24 mouse cellular contexts compared by ENCODE assay signal in genomic region chr4:123314497-123314896, GRCm38 (mm10). TPM values are rescaled to one million over a fixed set of nuclear protein-coding genes. Genes with fewer than 3 reads are reported as not detected.
DNase-seq lines count a peak whose midpoint lies in the region; ATAC-seq and TF ChIP-seq lines count a peak whose summit lies in the region.
"Had no signal": no experiment of that assay in that cellular context is flagged by ENCODE, and none has a peak within 500 bp of the region (broad histone marks: within the 10 kb centered on the region; RNA-seq: fewer than 3 reads in every experiment).

No protein-coding gene starts in this region.

- no peak for ATAC-seq in liver, embryonic 12.5 days
- ATAC-seq: activated CD4-positive, CD25-positive, alpha-beta regulatory T cell, adult 4 months; CD4-positive, CD25-positive, alpha-beta regulatory T cell, adult 4 months; Patski had no signal

- H3K36me3 ChIP-seq in heart, embryonic 10.5 days = peaks cover 2% of the 10 kb centered on the region; the same call in 1 of the 2 replicates
- H3K36me3 ChIP-seq in liver, embryonic 12.5 days = no peaks in the 10 kb centered on the region
- H3K36me3 ChIP-seq in CH12.LX (replicated peaks in 1 of 2; ENCODE audit: control insufficient read depth in 1 of 2, insufficient read depth in 1 of 2, low read length in 1 of 2) = peaks cover 0 to 7% of the 10 kb centered on the region in 2 experiments

- no peaks in the 10 kb centered on the region; the same call in 1 of the 2 replicates for H3K9me3 ChIP-seq in heart, embryonic 10.5 days
- no peaks in the 10 kb centered on the region for H3K9me3 ChIP-seq in liver, embryonic 12.5 days (replicated peaks)
- H3K9me3 ChIP-seq in CH12.LX (replicated peaks; ENCODE audit: low read length) = peaks cover 4% of the 10 kb centered on the region
- H3K9me3 ChIP-seq: G1E had no signal

- no peak for TF ChIP-seq POLR2A in CH12.LX (IDR thresholded peaks at IDR 0.05; ENCODE audit: low read depth, low read length)

- peak overlapping the region; percentile 38; the same call in 1 of the 2 replicates for H3K27ac ChIP-seq in heart, embryonic 10.5 days
- H3K27ac ChIP-seq in liver, embryonic 12.5 days = 0 out of 2 replicates have a peak overlapping the region, but pooled peaks have one; percentile 30
- H3K27ac ChIP-seq in CH12.LX (ENCODE audit: insufficient read depth, low read depth) = peak overlapping the region; percentile 20; the same call in 1 of the 2 replicates

- intact Hi-C loops in heart, postnatal 25 days (cut with DNase I) = no loop called here

- TF ChIP-seq RAD21 in CH12.LX (IDR thresholded peaks at IDR 0.05; ENCODE audit: low read depth, low read length) = no peak

- WGBS in heart, embryonic 10.5 days = 79% methylated on average over 3 of the region's 3 CpGs
- 71% methylated on average over 3 of the region's 3 CpGs for WGBS in liver, embryonic 12.5 days (ENCODE audit: insufficient replicate concordance)

- H3K79me2 ChIP-seq in CH12.LX (replicated peaks; ENCODE audit: control insufficient read depth, extremely low read depth, insufficient read depth, poor library complexity, severe bottlenecking) = no peaks in the 10 kb centered on the region

- DNase-seq in heart, embryonic 10.5 days (ENCODE audit: low spot score) = no peak
- no peak for DNase-seq in heart, postnatal 25 days (ENCODE audit: low spot score)
- DNase-seq in liver = no peak
- peak; percentile 77 for DNase-seq in CH12.LX (ENCODE audit: extremely low read depth)
- DNase-seq in left cerebral cortex, adult 9 months (ENCODE audit: low spot score in 2 of 2) = no peak
- DNase-seq: adrenal gland, adult 2 months; adrenal gland, adult 8-10 months; adrenal gland, postnatal 10 days; adrenal gland, postnatal 14 days; adrenal gland, postnatal 25 days; adrenal gland, postnatal 36 days; B cell, adult 2 months; cerebellum, adult 11 months; cerebellum, adult 11-12 months; cerebellum, adult 18-20 months; cerebellum, adult 2 months had no signal

- no peak for TF ChIP-seq CTCF in CH12.LX (conservative IDR thresholded peaks at IDR 0.05 in 1 of 2, IDR thresholded peaks at IDR 0.05 in 1 of 2; ENCODE audit: low read depth in 2 of 2, low read length in 2 of 2)

- no peak for TF ChIP-seq EP300 in CH12.LX (IDR thresholded peaks at IDR 0.05; ENCODE audit: low read length)

- H3K9ac ChIP-seq in liver, embryonic 12.5 days = no peak overlapping the region
- H3K9ac ChIP-seq in CH12.LX (ENCODE audit: insufficient read depth, low read depth) = no peak overlapping the region

- dilution Hi-C loops in CH12.LX (cut with MboI; ENCODE audit: extremely low pct_ligation_motif_present, extremely low pct_unique_long_range_greater_than_20kb, low sequenced_read_pairs) = no loop called here

- H3K4me1 ChIP-seq in heart, embryonic 10.5 days = peaks cover 17% of the 10 kb centered on the region
- peaks cover 16% of the 10 kb centered on the region for H3K4me1 ChIP-seq in liver, embryonic 12.5 days
- H3K4me1 ChIP-seq in CH12.LX (ENCODE audit: control insufficient read depth in 1 of 2, insufficient read depth in 2 of 2) = peaks cover 33 to 72% of the 10 kb centered on the region in 2 experiments

- H3K4me3 ChIP-seq in heart, embryonic 10.5 days = no peak overlapping the region
- H3K4me3 ChIP-seq in liver, embryonic 12.5 days = no peak overlapping the region
- H3K4me3 ChIP-seq in CH12.LX (replicated peaks in 1 of 3; ENCODE audit: low read depth in 2 of 3, low read length in 2 of 3, poor library complexity in 1 of 3) = no peak overlapping the region

- no peak overlapping the region for H3K4me2 ChIP-seq in liver, embryonic 12.5 days
- H3K4me2 ChIP-seq in CH12.LX (ENCODE audit: insufficient read depth, low read depth, poor library complexity, severe bottlenecking) = no peak overlapping the region

- H3K27me3 ChIP-seq in heart, embryonic 10.5 days (ENCODE audit: insufficient read depth, poor library complexity, severe bottlenecking) = no peaks in the 10 kb centered on the region
- 0 out of 2 replicates have a peak, but pooled peaks cover 3% of the 10 kb centered on the region for H3K27me3 ChIP-seq in liver, embryonic 12.5 days (replicated peaks)
- no peaks in the 10 kb centered on the region for H3K27me3 ChIP-seq in CH12.LX (replicated peaks)
- H3K27me3 ChIP-seq: Patski had no signal

- in situ Hi-C loops in CH12.LX (cut with MboI; ENCODE audit: low pct_ligation_motif_present, low pct_unique_long_range_greater_than_20kb, low sequenced_read_pairs) = no loop called here

TF ChIP-seq in CH12.LX, 34 proteins besides CTCF, POLR2A, EP300 and RAD21:
- TF ChIP-seq MYC (IDR thresholded peaks at IDR 0.05; ENCODE audit: low read depth, low read length) = peak; percentile 61; the same call in 1 of the 2 replicates
- TF ChIP-seq CHD2 (IDR thresholded peaks at IDR 0.05; ENCODE audit: low read length) = no peak
- 0 out of 2 replicates have a peak, but pooled peaks have one; percentile 29 for TF ChIP-seq MEF2A (IDR thresholded peaks at IDR 0.05; ENCODE audit: borderline replicate concordance, low read depth, low read length)
- TF ChIP-seq BHLHE40 (IDR thresholded peaks at IDR 0.05; ENCODE audit: low read depth, low read length) = 0 out of 2 replicates have a peak, but pooled peaks have one; percentile 25
- no peak for TF ChIP-seq PAX5 (IDR thresholded peaks at IDR 0.05; ENCODE audit: low read length)
- TF ChIP-seq MAX (IDR thresholded peaks at IDR 0.05; ENCODE audit: low read length) = peak; percentile 35; the same call in 1 of the 2 replicates
- 0 out of 2 replicates have a peak, but pooled peaks have one; percentile 16 for TF ChIP-seq NRF1 (IDR thresholded peaks at IDR 0.05; ENCODE audit: low read depth, low read length)
- no peak for TF ChIP-seq ZMIZ1 (IDR thresholded peaks at IDR 0.05; ENCODE audit: low read depth, low read length)

RNA-seq across cellular contexts. Expression of gene Oxct2a, which starts 8.9 kb away (rescaled TPM):
- not detected in 2 replicates for polyA plus RNA-seq in heart, embryonic 10.5 days (2016; fragmentation: Nextera tagmentation; extraction: Ambion mirVana)
- not detected for total RNA-seq in heart, postnatal 25 days (2021)
- 0.19 TPM in 1 of 2 replicates, not detected in the other for polyA plus RNA-seq in liver, embryonic 12.5 days (2016; fragmentation: Nextera tagmentation; extraction: Ambion mirVana)
- total RNA-seq in CH12.LX (2012; rRNA removed) = 0.08 TPM in 2 replicates
- not detected in 2 replicates for total RNA-seq in CH12.LX (2014; rRNA removed)
- 0.18 TPM in 1 of 2 replicates, not detected in the other for polyA plus RNA-seq in CH12.LX (2012; ENCODE audit: insufficient read length, low read depth)
- total RNA-seq: adrenal gland, adult 18-20 months; adrenal gland, adult 2 months; adrenal gland, adult 8-10 months; adrenal gland, postnatal 14 days; adrenal gland, postnatal 25 days; adrenal gland, postnatal 36 days; adrenal gland, postnatal 4 days; MEL had no signal
- polyA plus RNA-seq: activated CD4-positive, CD25-positive, alpha-beta regulatory T cell, adult 4 months; adrenal gland, adult 2 months; CD4-positive, CD25-positive, alpha-beta regulatory T cell, adult 4 months; cerebellum, adult 2 months; G1E; Patski had no signal

RNA-seq across cellular contexts. Expression of gene Bmp8a, which starts 28.6 kb away (rescaled TPM):
- polyA plus RNA-seq in heart, embryonic 10.5 days (2016; fragmentation: Nextera tagmentation; extraction: Ambion mirVana) = 0.15 and 0.23 TPM in 2 replicates
- under 1 TPM in 1 of 2 experiments, not detected in 1; 0.18 TPM for total RNA-seq in heart, postnatal 25 days (2021)
- polyA plus RNA-seq in liver, embryonic 12.5 days (2016; fragmentation: Nextera tagmentation; extraction: Ambion mirVana) = 0.31 and 0.46 TPM in 2 replicates
- 0.68 and 0.71 TPM in 2 replicates for total RNA-seq in CH12.LX (2012; rRNA removed)
- 0.26 and 0.30 TPM in 2 replicates for total RNA-seq in CH12.LX (2014; rRNA removed)
- polyA plus RNA-seq in CH12.LX (2012; ENCODE audit: insufficient read length, low read depth) = 0.76 and 0.86 TPM in 2 replicates
- total RNA-seq: adrenal gland, adult 18-20 months; adrenal gland, postnatal 14 days; adrenal gland, postnatal 25 days; adrenal gland, postnatal 4 days had no signal
- polyA plus RNA-seq: activated CD4-positive, CD25-positive, alpha-beta regulatory T cell, adult 4 months; CD4-positive, CD25-positive, alpha-beta regulatory T cell, adult 4 months; Patski had no signal

RNA-seq across cellular contexts. Expression of gene Pabpc4, which starts 52.3 kb away (rescaled TPM):
- polyA plus RNA-seq in heart, embryonic 10.5 days (2016; fragmentation: Nextera tagmentation; extraction: Ambion mirVana) = 70.4 and 73.3 TPM in 2 replicates
- total RNA-seq in heart, postnatal 25 days (2021) = 100 to 1,000 TPM; 334 to 358 TPM
- polyA plus RNA-seq in liver, embryonic 12.5 days (2016; fragmentation: Nextera tagmentation; extraction: Ambion mirVana) = 110 and 112 TPM in 2 replicates
- 318 and 326 TPM in 2 replicates for total RNA-seq in CH12.LX (2012; rRNA removed)
- total RNA-seq in CH12.LX (2014; rRNA removed) = 206 and 207 TPM in 2 replicates
- 370 and 444 TPM in 2 replicates for polyA plus RNA-seq in CH12.LX (2012; ENCODE audit: insufficient read length, low read depth)
